Mouse (Mus musculus) kidney, postnatal 0 days (tissue): ENCODE measurements around the gene Ctbp1. TPM values are rescaled to one million over a fixed set of nuclear protein-coding genes. Genes with fewer than 3 reads are reported as not detected.
A peak's percentile ranks its signal among the peaks of the same experiment; 100 is the strongest.

Source experiments
- ATAC-seq: fragments of 200-750 bp; cut with Nextera tagmentation; replicated peaks from 2 replicates; pipeline ENCODE4 v1.8.0; 2017; ENCODE audit warnings: low read depth, moderate number of reproducible peaks, moderate TSS enrichment, moderate library complexity; ENCODE audit not compliant: low FRiP score
- DNase-seq: peaks from one replicate; pipeline ENCODE4 v3.0.0-alpha.2; 2016; ENCODE audit warnings: low spot score
- H3K27ac ChIP-seq: fragments of 300-500 bp; sonication (generic); 2 replicates; pipeline ENCODE4 v1.5.1; 2014; ENCODE audit warnings: mild to moderate bottlenecking
- H3K27me3 ChIP-seq: fragments of 300-500 bp; sonication (generic); 2 replicates; pipeline ENCODE4 v1.6.1; 2014; ENCODE audit warnings: low read length, mixed read lengths; ENCODE audit not compliant: insufficient read depth
- H3K36me3 ChIP-seq: fragments of 300-500 bp; sonication (generic); 2 replicates; pipeline ENCODE4 v1.6.1; 2014; ENCODE audit warnings: low read length, mixed read lengths; ENCODE audit not compliant: insufficient read depth
- H3K4me1 ChIP-seq: fragments of 300-500 bp; sonication (generic); replicated peaks from 2 replicates; pipeline ENCODE4 v1.6.1; 2014; ENCODE audit warnings: antibody characterized with exemption, low read length, mixed read lengths; ENCODE audit not compliant: insufficient read depth
- H3K4me2 ChIP-seq: fragments of 300-500 bp; sonication (generic); 2 replicates; pipeline ENCODE4 v1.6.1; 2014; ENCODE audit warnings: mild to moderate bottlenecking, low read length, moderate library complexity, mixed read lengths
- H3K4me3 ChIP-seq: fragments of 300-500 bp; sonication (generic); replicated peaks from 2 replicates; pipeline ENCODE4 v1.5.1; 2014; ENCODE audit warnings: low read depth, low read length
- H3K9ac ChIP-seq: fragments of 300-500 bp; sonication (generic); 2 replicates; pipeline ENCODE4 v1.6.1; 2014; ENCODE audit warnings: low read depth, low read length
- H3K9me3 ChIP-seq: fragments of 300-500 bp; sonication (generic); replicated peaks from 2 replicates; pipeline ENCODE4 v1.6.1; 2016; ENCODE audit warnings: low read length, inconsistent platforms, mixed read lengths
- CTCF ChIP-seq: IDR thresholded peaks from 2 replicates; pipeline ENCODE4 v1.5.1; 2016; ENCODE audit warnings: antibody characterized with exemption, low read depth, mild to moderate bottlenecking, moderate library complexity
- WGBS: fragments of 180-500 bp; shearing (Covaris S2); extraction: QIAGEN DNeasy Blood & Tissue Kit; methylation state at CpG from one replicate; pipeline ENCODE4 v1.1.7; 2014; 5-methylcytosine and 5-hydroxymethylcytosine counted together
- polyA plus RNA-seq: library from polyadenylated mRNA; unstranded; fragments of >200 nt; fragmentation: Nextera tagmentation; extraction: Ambion mirVana; gene quantifications from 2 replicates; pipeline ENCODE4 v1.2.1, GENCODE M21; 2015

Ctbp1 gene
- polyA plus RNA-seq, 1 experiment from 2014 or later = 252 TPM

GRCm38 (mm10) chr5:33248186-33248585 is 26.6 kb downstream of the Ctbp1 start:
- no peak overlapping the region for H3K27ac ChIP-seq
- DNase-seq = no peak
- H3K4me2 ChIP-seq = no peak overlapping the region
- H3K9me3 ChIP-seq = no peaks in the 10 kb centered on the region
- H3K36me3 ChIP-seq = peaks cover 62% of the 10 kb centered on the region
- WGBS = 81% methylated on average over 12 of the region's 12 CpGs
- no peaks in the 10 kb centered on the region for H3K27me3 ChIP-seq
- TF ChIP-seq CTCF = no peak
- H3K4me3 ChIP-seq = no peak overlapping the region
- H3K9ac ChIP-seq = no peak overlapping the region
- ATAC-seq = no peak
- no peaks in the 10 kb centered on the region for H3K4me1 ChIP-seq

- no peak for ATAC-seq
- Histone ChIP-seq H3K27me3 (no peaks in the 10 kb centered on the region), H3K27ac (no peak overlapping the region), H3K4me2 (no peak overlapping the region), H3K4me3 (no peak overlapping the region), H3K4me1 (no peaks in the 10 kb centered on the region), H3K9ac (no peak overlapping the region), H3K36me3 (peaks cover 62% of the 10 kb centered on the region), H3K9me3 (no peaks in the 10 kb centered on the region)
- WGBS = 90% methylated on average over 2 of the region's 2 CpGs
- TF ChIP-seq CTCF = peak; percentile 64
- DNase-seq = peak; percentile 56
Observed at GRCm38 (mm10) chr5:33247387-33247786, 27.4 kb downstream of the Ctbp1 start.

- Histone ChIP-seq H3K9ac (no peak overlapping the region), H3K36me3 (peaks cover 45% of the 10 kb centered on the region), H3K9me3 (no peaks in the 10 kb centered on the region), H3K27me3 (no peaks in the 10 kb centered on the region), H3K4me1 (no peaks in the 10 kb centered on the region), H3K4me3 (no peak overlapping the region), H3K27ac (peak overlapping the region; percentile 57), H3K4me2 (no peak overlapping the region)
- ATAC-seq (0 out of 2 replicates have a peak, but pooled peaks have one; percentile 59), DNase-seq (peak; percentile 84)
- no peak for TF ChIP-seq CTCF
- 47% methylated on average over 3 of the region's 3 CpGs for WGBS
Observed at GRCm38 (mm10) chr5:33245701-33246100, 29.1 kb downstream of the Ctbp1 start.

- ATAC-seq (no peak; the same call in 1 of the 2 replicates), DNase-seq (peak; percentile 37)
- H3K27ac ChIP-seq = no peak overlapping the region
Observed at GRCm38 (mm10) chr5:33244377-33244920, 30.3 kb downstream of the Ctbp1 start.

GRCm38 (mm10) chr5:33239934-33240333 is 34.9 kb downstream of the Ctbp1 start:
- no peaks in the 10 kb centered on the region for H3K27me3 ChIP-seq
- no peak overlapping the region for H3K4me2 ChIP-seq
- H3K9ac ChIP-seq = no peak overlapping the region
- no peaks in the 10 kb centered on the region for H3K36me3 ChIP-seq
- TF ChIP-seq CTCF = no peak
- no peaks in the 10 kb centered on the region for H3K9me3 ChIP-seq
- no peak for ATAC-seq
- H3K27ac ChIP-seq = no peak overlapping the region
- WGBS = 57% methylated on average over 3 of the region's 3 CpGs
- DNase-seq = peak; percentile 43
- no peaks in the 10 kb centered on the region for H3K4me1 ChIP-seq
- no peak overlapping the region for H3K4me3 ChIP-seq

More at GRCm38 (mm10) chr5:33244377-33244920, 30.3 kb downstream of the Ctbp1 start:
- peaks cover 33% of the 10 kb centered on the region for H3K36me3 ChIP-seq
- H3K4me2 ChIP-seq = no peak overlapping the region
- H3K27me3 ChIP-seq = no peaks in the 10 kb centered on the region
- H3K9ac ChIP-seq = no peak overlapping the region
- no peak overlapping the region for H3K4me3 ChIP-seq
- no peaks in the 10 kb centered on the region for H3K9me3 ChIP-seq
- H3K4me1 ChIP-seq = no peaks in the 10 kb centered on the region
- TF ChIP-seq CTCF = no peak
- 31% methylated on average over 5 of the region's 5 CpGs for WGBS

GRCm38 (mm10) chr5:33239111-33239714 is 35.6 kb downstream of the Ctbp1 start:
- Histone ChIP-seq H3K27ac (no peak overlapping the region), H3K4me1 (0 out of 2 replicates have a peak, but pooled peaks cover under 1% of the 10 kb centered on the region), H3K9me3 (no peaks in the 10 kb centered on the region), H3K4me3 (no peak overlapping the region), H3K9ac (no peak overlapping the region), H3K36me3 (no peaks in the 10 kb centered on the region), H3K27me3 (no peaks in the 10 kb centered on the region), H3K4me2 (no peak overlapping the region)
- no peak for ATAC-seq
- no peak for TF ChIP-seq CTCF
- 85% methylated on average over 3 of the region's 3 CpGs for WGBS
- no peak for DNase-seq
